Mouse (Mus musculus) retina, postnatal 7 days (tissue): Measurements from ENCODE around the gene Spata45.
"Not testable (repeated sequence)": the region's sequence is repeated elsewhere in the genome, so short reads cannot be mapped to it uniquely, and the experiment has no call there.

ENCODE experiments used
- DNase-seq: peaks from one replicate; pipeline ENCODE4 v3.0.0-alpha.2; 2012; ENCODE audit warnings: low read depth, low spot score

Gene Spata45

GRCm38 (mm10) chr1:191036554-191037334 lies at the start of gene Spata45:
TSS of gene Spata45 (plus strand) at chr1:191036639.
- no peak for DNase-seq

GRCm38 (mm10) chr1:190989437-190990082 lies 46.9 kb upstream of the Spata45 start:
- DNase-seq = no peak

- DNase-seq = peak; percentile 78
Observed at GRCm38 (mm10) chr1:190995548-190995947, 40.9 kb upstream of the Spata45 start.

GRCm38 (mm10) chr1:190996346-190996877 lies 40.0 kb upstream of the Spata45 start:
- no peak for DNase-seq

GRCm38 (mm10) chr1:190998027-190998426 lies 38.4 kb upstream of the Spata45 start:
- DNase-seq = no peak

- no peak for DNase-seq
Observed at GRCm38 (mm10) chr1:191000686-191001085, 35.8 kb upstream of the Spata45 start.

- no peak for DNase-seq
Observed at GRCm38 (mm10) chr1:191002201-191002600, 34.2 kb upstream of the Spata45 start.

GRCm38 (mm10) chr1:191008707-191009106 lies 27.7 kb upstream of the Spata45 start:
- no peak for DNase-seq

- no peak for DNase-seq
Observed at GRCm38 (mm10) chr1:191014271-191014670, 22.2 kb upstream of the Spata45 start.

GRCm38 (mm10) chr1:191019803-191020202 lies 16.6 kb upstream of the Spata45 start:
- DNase-seq = no peak

- DNase-seq = no peak
Observed at GRCm38 (mm10) chr1:191020217-191020924, 16.1 kb upstream of the Spata45 start.

GRCm38 (mm10) chr1:191021016-191021415 lies 15.4 kb upstream of the Spata45 start:
- no peak for DNase-seq

- no peak for DNase-seq
Observed at GRCm38 (mm10) chr1:191023140-191023539, 13.3 kb upstream of the Spata45 start.

GRCm38 (mm10) chr1:191023806-191024205 lies 12.6 kb upstream of the Spata45 start:
- not testable (repeated sequence) for DNase-seq

- peak; percentile 28 for DNase-seq
Observed at GRCm38 (mm10) chr1:191025016-191026012, 11.1 kb upstream of the Spata45 start.

GRCm38 (mm10) chr1:191026021-191026713 lies 10.3 kb upstream of the Spata45 start, which contains the start of gene Flvcr1:
TSS of gene Flvcr1 (minus strand) at chr1:191026158.
- DNase-seq = peak; percentile 98

- no peak for DNase-seq
Observed at GRCm38 (mm10) chr1:191030182-191030581, 6.3 kb upstream of the Spata45 start.

- not testable (repeated sequence) for DNase-seq
Observed at GRCm38 (mm10) chr1:191030922-191031425, 5.5 kb upstream of the Spata45 start.

GRCm38 (mm10) chr1:191035649-191036048 lies 790 bp upstream of the Spata45 start:
- DNase-seq = peak; percentile 33

GRCm38 (mm10) chr1:191037999-191038398 lies 1.6 kb downstream of the Spata45 start:
- no peak for DNase-seq
